Mouse (Mus musculus) E14TG2a.4 (cell line): ENCODE data around the gene Pqlc2.

Experiments used
- H3K27me3 ChIP-seq: 2 replicates; pipeline ENCODE4 v1.6.1; 2014; ENCODE audit warnings: low read length, control low read depth; ENCODE audit not compliant: insufficient read depth
- H3K36me3 ChIP-seq: 2 replicates; pipeline ENCODE4 v1.6.1; 2014; ENCODE audit warnings: low read length, control low read depth; ENCODE audit not compliant: insufficient read depth
- H3K4me1 ChIP-seq: replicated peaks from 2 replicates; pipeline ENCODE4 v1.6.1; 2014; ENCODE audit warnings: low read depth, low read length, control low read depth
- H3K4me3 ChIP-seq: replicated peaks from 2 replicates; pipeline ENCODE4 v1.5.1; 2014; ENCODE audit warnings: mild to moderate bottlenecking, low read length
- H3K9me3 ChIP-seq: 2 replicates; pipeline ENCODE4 v1.6.1; 2014; ENCODE audit warnings: low read length, control low read depth
- CTCF ChIP-seq: conservative IDR thresholded peaks from 2 replicates; pipeline ENCODE4 v1.5.1; 2014; ENCODE audit warnings: low read length
- NANOG ChIP-seq: IDR thresholded peaks from 2 replicates; pipeline ENCODE4 v1.6.1; 2014; ENCODE audit warnings: borderline replicate concordance, low read length, mixed read lengths
- POU5F1 ChIP-seq: IDR thresholded peaks from 2 replicates; pipeline ENCODE4 v1.6.1; 2014; ENCODE audit warnings: low read length, borderline replicate concordance

The Pqlc2 gene

DNA sequence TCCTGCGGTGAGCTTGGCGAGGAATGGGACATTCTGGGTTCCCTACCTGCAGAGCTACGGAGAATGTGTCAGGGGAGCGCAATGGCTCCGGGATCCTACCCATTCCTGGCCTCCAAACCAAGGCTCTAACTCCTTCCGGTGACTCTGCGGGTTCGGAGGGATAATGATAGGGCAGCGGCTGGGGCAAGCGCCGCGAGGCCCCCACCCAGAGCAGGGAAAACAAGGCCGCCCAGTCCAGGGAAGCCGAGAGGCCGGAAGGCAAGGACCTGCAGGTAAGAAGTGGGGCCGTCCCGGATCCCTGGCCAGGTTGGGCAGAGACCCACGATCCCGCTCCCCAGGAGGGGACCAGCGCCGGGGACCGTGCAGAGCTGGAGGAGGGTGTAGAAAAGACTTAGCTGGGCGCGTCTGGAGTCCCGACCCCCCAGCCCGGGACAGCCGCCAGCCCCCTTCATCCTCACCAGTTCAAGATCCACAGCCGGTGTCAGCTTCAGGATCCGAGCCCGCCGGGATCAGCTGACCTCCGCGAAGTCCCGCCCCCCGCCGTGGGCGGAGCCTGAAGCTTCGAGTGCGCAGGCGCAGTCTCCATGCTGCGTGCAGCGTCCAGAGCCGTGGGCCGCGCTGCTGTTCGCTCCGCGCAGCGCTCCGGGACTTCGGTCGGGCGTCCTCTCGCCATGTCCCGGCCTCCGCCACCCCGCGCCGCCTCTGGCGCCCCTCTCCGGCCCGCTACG, at the start of gene Pqlc2, which contains the start of gene Akr7a5:
Gene Pqlc2, minus strand, starts transcription at position 538 of the 728 bp plus-strand sequence.
Gene Akr7a5, plus strand, starts transcription at position 574 of the 728 bp plus-strand sequence.
- peaks cover 42% of the 10 kb centered on the region for H3K4me1 ChIP-seq
- peak within 1 kb of the TSS; percentile 99 for H3K4me3 ChIP-seq
- peaks cover 24% of the 10 kb centered on the region for H3K27me3 ChIP-seq
- peaks cover 36% of the 10 kb centered on the region for H3K36me3 ChIP-seq
- TF ChIP-seq NANOG = no peak
- no peak for TF ChIP-seq CTCF
- no peak for TF ChIP-seq POU5F1
- H3K9me3 ChIP-seq = no peaks in the 10 kb centered on the region

DNA sequence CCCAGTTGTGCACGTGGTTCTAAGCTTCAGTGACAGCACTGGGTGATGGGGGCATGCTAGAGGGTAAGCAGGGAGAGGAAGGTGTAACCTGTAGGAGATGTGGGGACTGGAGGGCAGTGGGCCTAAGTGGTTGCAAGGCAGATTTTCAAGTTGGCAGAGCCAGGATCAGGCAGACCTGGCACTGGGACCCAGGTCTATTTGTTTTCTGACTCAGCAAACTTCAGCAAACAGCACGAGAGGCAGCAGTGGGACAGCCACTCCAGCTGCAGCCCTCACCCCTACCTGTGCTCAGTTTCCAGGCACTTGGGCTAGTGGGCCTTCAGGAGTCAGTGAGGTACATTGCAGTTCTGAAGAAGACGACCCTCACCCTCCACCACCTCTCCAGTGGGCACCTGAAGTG, 46.7 kb upstream of the Pqlc2 start:
- H3K9me3 ChIP-seq = no peaks in the 10 kb centered on the region
- no peak for TF ChIP-seq CTCF
- no peak for TF ChIP-seq NANOG
- no peak for TF ChIP-seq POU5F1
- H3K4me1 ChIP-seq = peaks cover 27% of the 10 kb centered on the region
- H3K4me3 ChIP-seq = no peak overlapping the region
- H3K27me3 ChIP-seq = no peaks in the 10 kb centered on the region
- peaks cover 85% of the 10 kb centered on the region for H3K36me3 ChIP-seq

DNA sequence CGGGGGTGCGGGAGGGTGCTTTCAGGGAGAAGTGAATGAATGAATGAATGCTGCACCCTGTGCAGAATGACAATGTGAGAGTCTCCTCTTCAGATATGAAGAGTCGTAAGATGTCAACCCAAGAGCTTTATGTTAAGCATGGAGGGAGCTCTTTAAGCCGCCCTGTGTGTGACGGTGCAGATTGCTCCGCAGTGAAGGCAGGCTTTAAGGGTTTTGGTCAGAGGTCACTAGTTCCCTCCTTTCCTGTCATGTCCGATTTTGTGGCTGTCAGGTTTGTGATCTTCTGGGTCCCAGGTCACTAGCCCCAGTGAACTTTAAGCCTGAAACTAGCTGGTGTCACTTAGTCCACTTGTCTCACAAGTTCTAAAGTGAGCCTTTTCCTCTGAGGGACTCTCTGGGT, 42.3 kb upstream of the Pqlc2 start:
- Histone ChIP-seq H3K27me3 (no peaks in the 10 kb centered on the region), H3K4me1 (peaks cover 65% of the 10 kb centered on the region), H3K9me3 (no peaks in the 10 kb centered on the region), H3K4me3 (peak overlapping the region; percentile 94), H3K36me3 (peaks cover 74% of the 10 kb centered on the region)
- no peak for TF ChIP-seq CTCF
- TF ChIP-seq POU5F1 = no peak
- no peak for TF ChIP-seq NANOG

DNA sequence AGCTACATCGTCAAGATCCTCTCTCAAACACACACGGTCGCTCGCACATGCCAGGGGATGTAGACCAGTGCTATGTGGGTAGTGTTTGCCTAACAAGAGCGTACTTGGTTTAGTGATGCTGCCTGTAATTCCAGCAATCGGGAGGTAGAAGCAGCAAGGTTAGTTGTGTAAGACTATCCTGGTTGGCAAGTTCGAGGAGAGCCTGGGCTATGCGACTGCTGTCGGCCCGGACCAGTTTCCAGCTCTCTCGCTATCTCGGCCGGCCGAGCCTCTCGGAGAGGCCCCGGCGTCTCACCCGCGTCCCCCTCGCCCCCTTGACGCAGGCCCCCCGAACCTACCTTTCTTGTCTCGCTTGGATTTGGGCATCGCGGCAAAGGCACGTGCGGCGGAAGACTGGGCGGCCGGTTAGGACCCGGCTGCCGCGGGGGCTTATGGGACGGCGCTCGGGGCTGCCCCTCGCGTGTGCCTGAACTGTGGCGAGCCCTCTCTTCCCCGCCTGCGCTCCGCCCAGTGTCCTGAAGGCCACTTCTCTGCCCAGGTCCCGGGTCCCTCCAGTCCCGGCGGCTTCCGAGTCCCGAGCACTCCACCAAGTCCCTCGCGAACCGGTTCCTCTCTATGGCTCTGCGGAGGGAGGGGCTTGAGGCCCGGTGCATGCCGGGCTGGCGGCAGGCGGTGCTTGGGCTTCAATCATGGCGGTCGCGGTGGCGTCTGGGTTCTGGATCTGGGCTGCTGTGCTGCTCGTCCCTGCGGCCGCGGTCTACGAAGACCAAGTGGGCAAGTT, 41.6 kb upstream of the Pqlc2 start, which contains the start of the genes Mrto4, Emc1 and Ubr4:
Gene Mrto4, minus strand, starts transcription at position 646 of the 781 bp plus-strand sequence.
Gene Emc1, plus strand, starts transcription at position 657 of the 781 bp plus-strand sequence.
Gene Ubr4, plus strand, starts transcription at position 679 of the 781 bp plus-strand sequence.
- no peak for TF ChIP-seq NANOG
- TF ChIP-seq POU5F1 = no peak
- TF ChIP-seq CTCF = no peak
- Histone ChIP-seq H3K9me3 (no peaks in the 10 kb centered on the region), H3K36me3 (peaks cover 74% of the 10 kb centered on the region), H3K27me3 (no peaks in the 10 kb centered on the region), H3K4me1 (peaks cover 68% of the 10 kb centered on the region), H3K4me3 (peak within 1 kb of the TSS; percentile 94)

DNA sequence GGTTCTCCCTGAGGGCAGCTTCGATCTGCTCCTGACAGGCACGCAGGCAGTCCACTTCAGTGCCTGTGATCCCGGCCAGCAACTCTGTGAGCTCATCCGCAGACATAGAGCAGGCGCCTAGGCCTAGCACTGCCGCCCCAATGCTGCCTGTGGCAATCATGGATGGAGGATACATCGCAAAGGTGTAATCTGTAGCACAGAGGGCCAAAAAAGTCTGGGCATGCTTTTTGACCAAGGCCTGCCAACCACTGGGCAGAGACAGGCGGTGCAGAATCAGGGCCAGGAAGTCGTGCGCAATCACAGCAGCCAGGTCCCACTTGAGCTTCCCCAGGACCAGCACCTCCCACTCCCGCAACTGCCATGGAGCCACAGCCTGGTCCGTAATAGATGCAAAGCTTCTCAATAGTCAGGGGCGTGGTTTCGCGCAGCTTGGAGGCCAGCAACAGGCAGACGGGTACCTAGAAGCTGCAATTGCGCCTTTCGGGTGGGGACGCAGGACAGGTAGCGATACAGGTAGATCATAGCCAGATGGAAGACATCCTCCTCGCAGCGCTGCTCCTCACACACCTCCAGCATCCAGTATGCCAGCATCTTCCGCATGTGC, 35.0 kb upstream of the Pqlc2 start:
- Histone ChIP-seq H3K4me3 (peak overlapping the region; percentile 71), H3K9me3 (no peaks in the 10 kb centered on the region), H3K4me1 (peaks cover 49% of the 10 kb centered on the region), H3K36me3 (peaks cover 43% of the 10 kb centered on the region), H3K27me3 (peaks cover 23% of the 10 kb centered on the region)
- TF ChIP-seq POU5F1 (no peak), NANOG (no peak), CTCF (no peak)

DNA sequence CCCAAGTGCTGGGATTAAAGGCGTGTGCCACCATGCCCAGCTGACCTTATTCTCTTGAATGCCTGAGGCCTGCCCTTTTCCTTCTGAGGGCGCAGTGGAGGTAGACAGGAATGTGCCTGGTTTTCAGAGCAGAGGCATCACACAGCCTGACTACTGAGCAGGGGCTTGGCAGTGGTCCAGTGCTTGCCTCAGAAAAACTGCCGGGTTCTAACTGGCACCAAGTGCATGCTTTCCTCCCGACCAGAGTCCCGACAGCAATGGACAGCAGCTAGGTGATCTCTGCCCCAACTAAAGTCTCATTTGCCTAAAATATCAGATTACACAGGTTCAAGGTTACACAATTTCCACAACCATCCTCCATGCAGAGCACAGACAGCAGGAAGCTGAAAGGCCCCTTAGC, 33.2 kb upstream of the Pqlc2 start:
- H3K4me1 ChIP-seq = peaks cover 32% of the 10 kb centered on the region
- H3K36me3 ChIP-seq = peaks cover 25% of the 10 kb centered on the region
- TF ChIP-seq POU5F1 = no peak
- no peak for TF ChIP-seq CTCF
- no peak for TF ChIP-seq NANOG
- H3K4me3 ChIP-seq = no peak overlapping the region
- H3K27me3 ChIP-seq = peaks cover 30% of the 10 kb centered on the region
- H3K9me3 ChIP-seq = no peaks in the 10 kb centered on the region

DNA sequence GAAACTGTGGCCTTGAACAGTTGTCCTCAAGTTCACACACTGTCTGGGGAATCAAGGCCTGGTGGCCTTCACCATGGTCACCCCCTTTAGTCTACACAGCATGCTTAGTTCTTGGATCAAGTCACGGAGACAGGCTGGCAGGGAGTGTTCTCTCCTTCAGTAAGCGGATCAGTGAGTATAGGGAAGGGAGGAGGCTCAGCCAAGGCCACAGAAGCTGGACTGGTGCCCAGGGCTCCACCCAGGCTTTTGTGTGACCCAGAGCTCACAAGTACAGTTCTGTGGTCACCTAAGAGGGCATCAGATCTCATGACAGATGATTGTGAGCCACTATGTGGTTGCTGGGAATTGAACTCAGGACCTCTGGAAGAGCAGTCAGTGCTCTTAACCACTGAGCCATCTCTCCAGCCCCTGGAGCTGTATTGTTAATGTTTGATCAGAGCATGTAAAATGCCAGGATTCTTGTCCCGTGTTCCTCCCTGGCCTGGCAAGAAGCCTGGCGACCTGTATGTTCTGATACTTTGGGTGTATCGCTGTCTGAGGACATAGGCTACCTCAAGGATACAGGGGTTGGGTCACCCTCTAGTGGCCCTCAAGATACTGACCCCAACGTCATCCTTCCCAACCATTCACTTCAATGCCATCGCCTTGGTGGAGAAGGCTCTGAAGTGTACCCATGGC, 31.2 kb upstream of the Pqlc2 start:
- H3K4me3 ChIP-seq = no peak overlapping the region
- H3K9me3 ChIP-seq = no peaks in the 10 kb centered on the region
- TF ChIP-seq POU5F1 (no peak), NANOG (no peak), CTCF (no peak)
- H3K4me1 ChIP-seq = peaks cover 36% of the 10 kb centered on the region
- H3K27me3 ChIP-seq = peaks cover 40% of the 10 kb centered on the region
- H3K36me3 ChIP-seq = peaks cover 4% of the 10 kb centered on the region
